8 mouse cellular contexts compared by ENCODE assay signal in genomic region chr19:8880311-8881033, GRCm38 (mm10). TPM values are rescaled to one million over a fixed set of nuclear protein-coding genes. Genes with fewer than 3 reads are reported as not detected.
DNase-seq lines count a peak whose midpoint lies in the region; ATAC-seq and TF ChIP-seq lines count a peak whose summit lies in the region.

TSS of gene Uqcc3 (minus strand) at chr19:8880923.

- 0 out of 4 replicates have a peak, but pooled peaks cover 0 to 2% of the 10 kb centered on the region in 2 experiments for H3K4me1 ChIP-seq in MEL (ENCODE audit: control insufficient read depth in 1 of 2, insufficient read depth in 2 of 2, low read length in 2 of 2)
- H3K4me1 ChIP-seq in cerebellum, adult 2 months (ENCODE audit: control insufficient read depth, insufficient read depth, low read length) = no peaks in the 10 kb centered on the region
- 0 out of 2 replicates have a peak, but pooled peaks cover 4% of the 10 kb centered on the region for H3K4me1 ChIP-seq in forebrain, postnatal 0 days (ENCODE audit: insufficient read depth)
- H3K4me1 ChIP-seq in lung, adult 2 months (ENCODE audit: control insufficient read depth, insufficient read depth, low read length) = peaks cover 3% of the 10 kb centered on the region
- H3K4me1 ChIP-seq in neural tube, embryonic 15.5 days = peaks cover 14% of the 10 kb centered on the region

- peak within 1 kb of the TSS; percentile 77 to 82 for H3K4me3 ChIP-seq in MEL (ENCODE audit: control insufficient read depth in 1 of 2, insufficient read depth in 1 of 2, low read depth in 2 of 2, low read length in 2 of 2)
- peak within 1 kb of the TSS; percentile 98 for H3K4me3 ChIP-seq in cerebellum, adult 2 months (replicated peaks; ENCODE audit: insufficient read depth, low read depth, low read length)
- H3K4me3 ChIP-seq in forebrain, postnatal 0 days (ENCODE audit: low read depth, low read length) = peak within 1 kb of the TSS; percentile 80
- peak within 1 kb of the TSS; percentile 93 for H3K4me3 ChIP-seq in layer of hippocampus, adult 2 months
- peak within 1 kb of the TSS; percentile 76 for H3K4me3 ChIP-seq in lung, adult 2 months (replicated peaks; ENCODE audit: extremely low read depth, low read depth, low read length)
- peak within 1 kb of the TSS; percentile 68 for H3K4me3 ChIP-seq in neural tube, embryonic 15.5 days (replicated peaks)

- H3K4me2 ChIP-seq in forebrain, postnatal 0 days (ENCODE audit: low read depth) = peak within 1 kb of the TSS; percentile 87
- peak within 1 kb of the TSS; percentile 93 for H3K4me2 ChIP-seq in neural tube, embryonic 15.5 days

- TF ChIP-seq EP300 in MEL (IDR thresholded peaks at IDR 0.05; ENCODE audit: low read depth in 1 of 2, low read length in 2 of 2) = no peak; a peak in 2 of 4 replicates

- H3K36me3 ChIP-seq in MEL (ENCODE audit: control insufficient read depth in 1 of 2, insufficient read depth in 2 of 2, low read length in 2 of 2) = peaks cover 0 to 6% of the 10 kb centered on the region in 2 experiments
- H3K36me3 ChIP-seq in forebrain, postnatal 0 days (ENCODE audit: insufficient read depth) = peaks cover 14% of the 10 kb centered on the region
- peaks cover 23% of the 10 kb centered on the region for H3K36me3 ChIP-seq in neural tube, embryonic 15.5 days

- WGBS in cerebellum, adult 2 months = under 1% methylated on average over 42 of the region's 42 CpGs
- WGBS in forebrain, postnatal 0 days = under 1% methylated on average over 42 of the region's 42 CpGs
- under 1% methylated on average over 42 of the region's 42 CpGs for WGBS in lung, adult 2 months
- under 1% methylated on average over 42 of the region's 42 CpGs for WGBS in neural tube, embryonic 15.5 days

- H3K9me3 ChIP-seq in MEL (replicated peaks; ENCODE audit: insufficient read depth, low read length) = no peaks in the 10 kb centered on the region
- H3K9me3 ChIP-seq in forebrain, postnatal 0 days (ENCODE audit: low read length) = no peaks in the 10 kb centered on the region
- no peaks in the 10 kb centered on the region for H3K9me3 ChIP-seq in neural tube, embryonic 15.5 days (replicated peaks)

- intact Hi-C loops in heart, postnatal 36 days (cut with DNase I) = no loop called here

- H3K9ac ChIP-seq in MEL (ENCODE audit: control insufficient read depth, low read depth, low read length, poor library complexity, severe bottlenecking) = peak within 1 kb of the TSS; percentile 79
- peak within 1 kb of the TSS; percentile 85 for H3K9ac ChIP-seq in forebrain, postnatal 0 days
- H3K9ac ChIP-seq in neural tube, embryonic 15.5 days (replicated peaks) = peak within 1 kb of the TSS; percentile 83

- DNase-seq in MEL (ENCODE audit: low read depth, low spot score) = peak; percentile 95
- peak; percentile 89 to 91 for DNase-seq in cerebellum, adult 2 months
- peak; percentile 90 for DNase-seq in forebrain, postnatal 0 days
- peak; percentile 87 to 90 for DNase-seq in heart, postnatal 36 days
- peak; percentile 88 to 89 for DNase-seq in layer of hippocampus, adult 2 months (ENCODE audit: low spot score in 2 of 2)
- DNase-seq in lung, adult 2 months = peak; percentile 83
- DNase-seq in testis, postnatal 10 days (ENCODE audit: low spot score) = peak; percentile 91

- ATAC-seq in forebrain, postnatal 0 days = peak; percentile 99
- ATAC-seq in neural tube, embryonic 15.5 days (ENCODE audit: low FRiP score) = peak; percentile 98

- TF ChIP-seq RAD21 in MEL (IDR thresholded peaks at IDR 0.05; ENCODE audit: low read depth, low read length) = no peak

- H3K27ac ChIP-seq in MEL (ENCODE audit: control insufficient read depth, low read depth, low read length) = peak within 1 kb of the TSS; percentile 51
- peak within 1 kb of the TSS; percentile 62 for H3K27ac ChIP-seq in cerebellum, adult 2 months (ENCODE audit: insufficient read depth, low read length)
- H3K27ac ChIP-seq in forebrain, postnatal 0 days (ENCODE audit: low read depth, low read length) = peak within 1 kb of the TSS; percentile 85
- peak within 1 kb of the TSS; percentile 91 for H3K27ac ChIP-seq in layer of hippocampus, adult 2 months
- peak within 1 kb of the TSS; percentile 88 for H3K27ac ChIP-seq in neural tube, embryonic 15.5 days (replicated peaks)

- TF ChIP-seq POLR2A in MEL (IDR thresholded peaks at IDR 0.05; ENCODE audit: control insufficient read depth in 1 of 2, insufficient read depth in 1 of 2, low read depth in 1 of 2, low read length in 2 of 2, poor library complexity in 1 of 2) = peak; percentile 83 to 93
- peak; percentile 74 for TF ChIP-seq POLR2A in cerebellum, adult 2 months (IDR thresholded peaks at IDR 0.05; ENCODE audit: borderline replicate concordance, insufficient read depth, low read length)
- TF ChIP-seq POLR2A in lung, adult 2 months (IDR thresholded peaks at IDR 0.05; ENCODE audit: borderline replicate concordance, extremely low read depth, low read depth, low read length) = peak; percentile 92; the same call in 1 of the 2 replicates

- no peak for TF ChIP-seq CTCF in MEL (IDR thresholded peaks at IDR 0.05 in 2 of 3, conservative IDR thresholded peaks at IDR 0.05 in 1 of 3; ENCODE audit: control insufficient read depth in 1 of 3, insufficient read depth in 1 of 3, low read depth in 2 of 3, low read length in 3 of 3, poor library complexity in 1 of 3, severe bottlenecking in 1 of 3)
- TF ChIP-seq CTCF in cerebellum, adult 2 months (IDR thresholded peaks at IDR 0.05; ENCODE audit: borderline replicate concordance, insufficient read depth, low read depth, low read length) = no peak
- TF ChIP-seq CTCF in forebrain, postnatal 0 days (IDR thresholded peaks at IDR 0.05; ENCODE audit: low read depth) = no peak
- no peak for TF ChIP-seq CTCF in layer of hippocampus, adult 2 months (conservative IDR thresholded peaks at IDR 0.05)
- TF ChIP-seq CTCF in lung, adult 2 months (IDR thresholded peaks at IDR 0.05; ENCODE audit: insufficient read depth, low read length) = no peak

- peaks cover 7% of the 10 kb centered on the region for H3K79me2 ChIP-seq in MEL (ENCODE audit: control insufficient read depth, insufficient read depth, low read length, poor library complexity)

- no peaks in the 10 kb centered on the region for H3K27me3 ChIP-seq in MEL (ENCODE audit: control insufficient read depth in 1 of 2, insufficient read depth in 2 of 2, low read length in 2 of 2)
- H3K27me3 ChIP-seq in cerebellum, adult 2 months (ENCODE audit: control insufficient read depth, insufficient read depth, low read length) = no peaks in the 10 kb centered on the region
- H3K27me3 ChIP-seq in forebrain, postnatal 0 days (ENCODE audit: insufficient read depth, low read length) = no peaks in the 10 kb centered on the region
- H3K27me3 ChIP-seq in neural tube, embryonic 15.5 days (replicated peaks) = no peaks in the 10 kb centered on the region

TF ChIP-seq in MEL, 35 proteins besides CTCF, POLR2A, EP300 and RAD21 (continues in another document):
- TF ChIP-seq NELFE (IDR thresholded peaks at IDR 0.05; ENCODE audit: low read depth, low read length) (peak; percentile 89), MAZ (IDR thresholded peaks at IDR 0.05; ENCODE audit: low read depth, low read length) (peak; percentile 95), CHD2 (IDR thresholded peaks at IDR 0.05; ENCODE audit: low read length) (no peak), MAX (IDR thresholded peaks at IDR 0.05; ENCODE audit: low read length) (peak; percentile 99), CHD1 (IDR thresholded peaks at IDR 0.05; ENCODE audit: low read depth, low read length) (peak; percentile 50; the same call in 1 of the 2 replicates), MYB (IDR thresholded peaks at IDR 0.05; ENCODE audit: low read depth, low read length) (no peak), NRF1 (IDR thresholded peaks at IDR 0.05; ENCODE audit: insufficient read depth, low read depth, low read length, poor library complexity, severe bottlenecking) (peak; percentile 43; the same call in 1 of the 2 replicates), TAL1 (IDR thresholded peaks at IDR 0.05; ENCODE audit: low read length) (no peak), GABPA (IDR thresholded peaks at IDR 0.05; ENCODE audit: low read depth, low read length) (peak; percentile 70; the same call in 1 of the 2 replicates), ZNF384 (IDR thresholded peaks at IDR 0.05; ENCODE audit: low read depth, low read length) (peak; percentile 96), USF2 (IDR thresholded peaks at IDR 0.05; ENCODE audit: borderline replicate concordance in 1 of 2, insufficient read depth in 1 of 2, low read depth in 1 of 2, low read length in 2 of 2) (no peak), SMC3 (IDR thresholded peaks at IDR 0.05; ENCODE audit: low read depth, low read length) (no peak), UBTF (IDR thresholded peaks at IDR 0.05; ENCODE audit: borderline replicate concordance, insufficient read depth, low read depth, low read length) (0 out of 2 replicates have a peak, but pooled peaks have one; percentile 18), JUND (IDR thresholded peaks at IDR 0.05; ENCODE audit: low read depth, low read length) (no peak), TCF12 (IDR thresholded peaks at IDR 0.05; ENCODE audit: low read depth, low read length) (peak; percentile 80), POLR2AphosphoS5 (IDR thresholded peaks at IDR 0.05; ENCODE audit: borderline replicate concordance, low read depth, low read length) (no peak), MAFK (IDR thresholded peaks at IDR 0.05; ENCODE audit: borderline replicate concordance, low read depth, low read length) (no peak; the same call in 1 of the 2 replicates), MYC (IDR thresholded peaks at IDR 0.05; ENCODE audit: low read depth, low read length) (peak; percentile 99), HCFC1 (IDR thresholded peaks at IDR 0.05; ENCODE audit: low read depth, low read length) (peak; percentile 92), ZC3H11A (IDR thresholded peaks at IDR 0.05; ENCODE audit: low read depth, low read length) (no peak), TBP (IDR thresholded peaks at IDR 0.05; ENCODE audit: low read depth, low read length) (peak; percentile 94), POLR2AphosphoS2 (IDR thresholded peaks at IDR 0.05; ENCODE audit: low read length) (peak; percentile 74; the same call in 1 of the 2 replicates), KAT2A (conservative IDR thresholded peaks at IDR 0.05; ENCODE audit: low read depth, low read length) (peak; percentile 66; the same call in 1 of the 2 replicates)

RNA-seq across cellular contexts. Expression of gene Uqcc3, which starts in this region (rescaled TPM):
- 46.3 and 49.4 TPM in 2 replicates for total RNA-seq in MEL (2012; rRNA removed)
- polyA plus RNA-seq in MEL (2012; ENCODE audit: insufficient read depth in 1 of 2, insufficient read length in 2 of 2, low read depth in 1 of 2, low replicate concordance in 2 of 2, missing spikeins in 1 of 2) = 10 to 100 TPM in 1 of 2 experiments, not detected in 1; 55.0 TPM
- 69.3 and 76.7 TPM in 2 replicates for polyA plus RNA-seq in cerebellum, adult 2 months (2012; rRNA removed)
- 14.2 and 36.1 TPM in 2 replicates for total RNA-seq in forebrain, postnatal 0 days (2014; rRNA removed)
- 59.1 TPM in 2 replicates for polyA plus RNA-seq in forebrain, postnatal 0 days (2015; fragmentation: Nextera tagmentation; extraction: Ambion mirVana)
- 10 to 100 TPM; 58.7 to 59.0 TPM for total RNA-seq in heart, postnatal 36 days (2021)
- 10 to 100 TPM; 32.5 to 32.8 TPM for total RNA-seq in layer of hippocampus, adult 2 months (2021)
- 26.2 and 37.6 TPM in 2 replicates for polyA plus RNA-seq in lung, adult 2 months (2012; rRNA removed)
- polyA plus RNA-seq in neural tube, embryonic 15.5 days (2015; fragmentation: Nextera tagmentation; extraction: Ambion mirVana) = 62.6 and 65.7 TPM in 2 replicates

Comparison
In these comparisons a context has a peak if more than half of its experiments do, and no peak if none do; other contexts are left out.
1. Peak in every context shown above with its lines: DNase-seq, ATAC-seq, H3K4me3 ChIP-seq and H3K27ac ChIP-seq.